Mouse (Mus musculus): ENCODE results near the gene Tnpo3. TPM values are rescaled to one million over a fixed set of nuclear protein-coding genes. Genes with fewer than 3 reads are reported as not detected.

Gene Tnpo3
- 100 to 1,000 TPM in 1 of 2 experiments, 10 to 100 TPM in 1; 86.2 to 101 TPM for polyA plus RNA-seq (2017; shearing (Covaris generic))

GRCm38 (mm10) chr6:29609111-29610019 is at the start of gene Tnpo3:
Tnpo3 (minus strand) TSS chr6:29609887.

GRCm38 (mm10) chr6:29526281-29527251 is 83.1 kb downstream of the Tnpo3 start, which contains the start of gene Irf5:
Irf5 (plus strand) TSS chr6:29526625.

GRCm38 (mm10) chr6:29507447-29508309 is 102.0 kb downstream of the Tnpo3 start, which contains the start of gene Kcp:
Kcp (minus strand) TSS chr6:29507952.

Other genes with a start within 250 kb of the Tnpo3 start
- gene Opn1sw, start 221.4 kb downstream of the Tnpo3 start, polyA plus RNA-seq (2017; shearing (Covaris generic)): 1 to 10 TPM in 1 of 2 experiments, under 1 TPM in 1; 0.10 to 1.1 TPM
- 1 to 10 TPM; 2.0 to 5.2 TPM for gene Ccdc136, start 213.6 kb downstream of the Tnpo3 start, polyA plus RNA-seq (2017; shearing (Covaris generic))
- gene Flnc, start 176.6 kb downstream of the Tnpo3 start, polyA plus RNA-seq (2017; shearing (Covaris generic)): under 1 TPM; 0.06 to 0.34 TPM
- gene Atp6v1f, start 142.2 kb downstream of the Tnpo3 start, polyA plus RNA-seq (2017; shearing (Covaris generic)): 100 to 1,000 TPM; 317 to 338 TPM
- gene Atp6v1fnb, start 138.4 kb downstream of the Tnpo3 start, polyA plus RNA-seq (2017; shearing (Covaris generic)): under 1 TPM in 1 of 2 experiments, not detected in 1; 0.78 TPM
- 1 to 10 TPM in 1 of 2 experiments, under 1 TPM in 1; 0.40 to 5.9 TPM for gene Kcp, start 101.9 kb downstream of the Tnpo3 start, polyA plus RNA-seq (2017; shearing (Covaris generic))
- gene Irf5, start 83.3 kb downstream of the Tnpo3 start, polyA plus RNA-seq (2017; shearing (Covaris generic)): 10 to 100 TPM; 20.2 to 42.7 TPM
- 1 to 10 TPM in 1 of 2 experiments, under 1 TPM in 1; 0.13 to 1.3 TPM for gene Tspan33, start 84.3 kb upstream of the Tnpo3 start, polyA plus RNA-seq (2017; shearing (Covaris generic))
- gene Smo, start 125.6 kb upstream of the Tnpo3 start, polyA plus RNA-seq (2017; shearing (Covaris generic)): under 1 TPM; 0.24 to 0.43 TPM
- 100 to 1,000 TPM; 113 to 128 TPM for gene Ahcyl2, start 158.1 kb upstream of the Tnpo3 start, polyA plus RNA-seq (2017; shearing (Covaris generic))

Measured in inflammation-experienced regulatory T-cells (primary cell).